9 mouse cellular contexts compared by ENCODE assay signal in the genomic region with DNA sequence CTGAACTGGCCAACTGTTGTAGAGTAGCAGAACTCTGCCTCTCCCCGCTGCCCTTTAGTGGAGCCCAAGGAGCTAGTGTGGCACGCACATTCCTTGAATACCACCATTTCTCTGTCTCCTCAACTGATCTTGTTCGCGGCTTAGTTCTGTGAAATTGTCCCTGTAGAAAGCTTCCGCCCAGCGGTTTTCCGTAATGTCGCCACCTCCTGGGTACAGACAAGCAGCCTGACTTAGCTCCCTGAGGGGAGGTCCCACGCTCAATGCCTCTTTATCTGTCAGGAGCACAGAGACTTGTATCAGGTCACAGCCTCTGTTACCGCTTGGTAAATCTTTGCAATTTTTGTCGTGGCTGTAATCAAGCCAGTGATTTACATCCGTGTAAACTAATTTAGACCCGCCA.
DNase-seq lines count a peak whose midpoint lies in the region; ATAC-seq and TF ChIP-seq lines count a peak whose summit lies in the region.
"Had no signal": no experiment of that assay in that cellular context is flagged by ENCODE, and none has a peak within 500 bp of the region (broad histone marks: within the 10 kb centered on the region; RNA-seq: fewer than 3 reads in every experiment).

No protein-coding gene starts in this region.

- H3K36me3 ChIP-seq in hindbrain, embryonic 11.5 days (ENCODE audit: control insufficient read depth, insufficient read depth, low read length): no peaks in the 10 kb centered on the region
- no peaks in the 10 kb centered on the region for H3K36me3 ChIP-seq in hindbrain, embryonic 14.5 days (replicated peaks; ENCODE audit: control insufficient read depth, insufficient read depth)
- H3K36me3 ChIP-seq in midbrain, embryonic 12.5 days: 0 out of 2 replicates have a peak, but pooled peaks cover 3% of the 10 kb centered on the region

- no peak for TF ChIP-seq POLR2A in embryonic fibroblast, embryonic 13.5 days (IDR thresholded peaks at IDR 0.05; ENCODE audit: low read depth, low read length)

- no peak overlapping the region for H3K4me3 ChIP-seq in hindbrain, embryonic 11.5 days (ENCODE audit: low read depth, low read length)
- H3K4me3 ChIP-seq in hindbrain, embryonic 14.5 days (replicated peaks; ENCODE audit: low read length): no peak overlapping the region
- H3K4me3 ChIP-seq in embryonic fibroblast, embryonic 13.5 days (ENCODE audit: insufficient read depth, low read length): no peak overlapping the region
- H3K4me3 ChIP-seq in midbrain, embryonic 12.5 days: no peak overlapping the region
- H3K4me3 ChIP-seq: erythroblast, embryonic 14.5 days had no signal

- H3K9ac ChIP-seq in hindbrain, embryonic 11.5 days (ENCODE audit: low read depth, low read length): no peak overlapping the region
- no peak overlapping the region for H3K9ac ChIP-seq in hindbrain, embryonic 14.5 days
- H3K9ac ChIP-seq in midbrain, embryonic 12.5 days (replicated peaks): no peak overlapping the region

- no peak for ATAC-seq in hindbrain, embryonic 11.5 days (ENCODE audit: low FRiP score)
- ATAC-seq in hindbrain, embryonic 14.5 days (ENCODE audit: low FRiP score): no peak
- 0 out of 2 replicates have a peak, but pooled peaks have one; percentile 9 for ATAC-seq in midbrain, embryonic 12.5 days (ENCODE audit: low FRiP score, low read depth)

- no peak overlapping the region for H3K27ac ChIP-seq in hindbrain, embryonic 11.5 days (ENCODE audit: low read depth, low read length)
- no peak overlapping the region for H3K27ac ChIP-seq in hindbrain, embryonic 14.5 days
- no peak overlapping the region for H3K27ac ChIP-seq in embryonic fibroblast, embryonic 13.5 days (ENCODE audit: insufficient read depth, low read length)
- no peak overlapping the region for H3K27ac ChIP-seq in midbrain, embryonic 12.5 days (replicated peaks)

- H3K4me2 ChIP-seq in hindbrain, embryonic 11.5 days (replicated peaks; ENCODE audit: low read depth, low read length): no peak overlapping the region
- no peak overlapping the region for H3K4me2 ChIP-seq in hindbrain, embryonic 14.5 days (replicated peaks)
- no peak overlapping the region for H3K4me2 ChIP-seq in midbrain, embryonic 12.5 days (replicated peaks)

- no peaks in the 10 kb centered on the region for H3K9me3 ChIP-seq in hindbrain, embryonic 11.5 days (ENCODE audit: control insufficient read depth, low read length)
- H3K9me3 ChIP-seq in hindbrain, embryonic 14.5 days (ENCODE audit: control insufficient read depth, low read length): no peaks in the 10 kb centered on the region
- H3K9me3 ChIP-seq in midbrain, embryonic 12.5 days: no peaks in the 10 kb centered on the region

- DNase-seq in hindbrain, embryonic 11.5 days (ENCODE audit: low spot score): peak; percentile 45
- DNase-seq in hindbrain, embryonic 14.5 days (ENCODE audit: low spot score): no peak
- DNase-seq in WW6 (ENCODE audit: low read depth, low spot score): peak; percentile 20
- no peak for DNase-seq in right cerebral cortex, adult 18-20 months
- no peak for DNase-seq in MN1 (ENCODE audit: low spot score)
- no peak for DNase-seq in B cell, adult 2 months

- no peaks in the 10 kb centered on the region; the same call in 1 of the 2 replicates for H3K4me1 ChIP-seq in hindbrain, embryonic 11.5 days (replicated peaks; ENCODE audit: control insufficient read depth, insufficient read depth, low read length)
- H3K4me1 ChIP-seq in hindbrain, embryonic 14.5 days (replicated peaks; ENCODE audit: control insufficient read depth, insufficient read depth, low read length): 0 out of 2 replicates have a peak, but pooled peaks cover 7% of the 10 kb centered on the region
- H3K4me1 ChIP-seq in embryonic fibroblast, embryonic 13.5 days (ENCODE audit: control insufficient read depth, insufficient read depth, low read length): no peaks in the 10 kb centered on the region
- H3K4me1 ChIP-seq in midbrain, embryonic 12.5 days: peaks cover 12% of the 10 kb centered on the region; the same call in 1 of the 2 replicates

- no peaks in the 10 kb centered on the region for H3K27me3 ChIP-seq in hindbrain, embryonic 11.5 days (ENCODE audit: control insufficient read depth, insufficient read depth, low read length)
- no peaks in the 10 kb centered on the region for H3K27me3 ChIP-seq in hindbrain, embryonic 14.5 days (ENCODE audit: control insufficient read depth, insufficient read depth, low read length)
- H3K27me3 ChIP-seq in midbrain, embryonic 12.5 days: no peaks in the 10 kb centered on the region

- TF ChIP-seq CTCF in embryonic fibroblast, embryonic 13.5 days (IDR thresholded peaks at IDR 0.05; ENCODE audit: borderline replicate concordance, insufficient read depth, low read length): peak; percentile 12; the same call in 1 of the 2 replicates

- 33% methylated on average over 13 of the region's 13 CpGs for WGBS in hindbrain, embryonic 11.5 days
- WGBS in hindbrain, embryonic 14.5 days: 28% methylated on average over 13 of the region's 13 CpGs
- 26% methylated on average over 13 of the region's 13 CpGs for WGBS in midbrain, embryonic 12.5 days

Comparison
In these comparisons a context has a peak if more than half of its experiments do, and no peak if none do; other contexts are left out.
1. DNase-seq: peak in hindbrain, embryonic 11.5 days (single experiment) and WW6 (single experiment); none in hindbrain, embryonic 14.5 days (single experiment), right cerebral cortex, adult 18-20 months (single experiment), MN1 (single experiment) and B cell, adult 2 months (0 of 2).